Mouse (Mus musculus): Measurements from ENCODE around the gene Coq8b. TPM values are rescaled to one million over a fixed set of nuclear protein-coding genes. Genes with fewer than 3 reads are reported as not detected.
A peak's percentile ranks its signal among the peaks of the same experiment; 100 is the strongest.

The Coq8b gene
- polyA plus RNA-seq, 1 experiment from 2014 or later = 19.5 TPM

- Histone ChIP-seq H3K27me3 (replicated peaks) (no peaks in the 10 kb centered on the region; the same call in 1 of the 2 replicates), H3K4me3 (no peak overlapping the region), H3K36me3 (no peaks in the 10 kb centered on the region), H3K9ac (no peak overlapping the region), H3K4me1 (no peaks in the 10 kb centered on the region), H3K9me3 (no peaks in the 10 kb centered on the region), H3K27ac (no peak overlapping the region), H3K4me2 (replicated peaks) (no peak overlapping the region)
- no peak for ATAC-seq (ENCODE audit: low FRiP score, low read depth)
- 81% methylated on average over 5 of the region's 5 CpGs for WGBS
These were observed 68.0 kb downstream of the Coq8b start for GRCm38 (mm10) chr7:27300801-27301200.

GRCm38 (mm10) chr7:27302172-27302571, 69.3 kb downstream of the Coq8b start:
- H3K36me3 ChIP-seq = no peaks in the 10 kb centered on the region
- H3K4me3 ChIP-seq = no peak overlapping the region
- no peak overlapping the region for H3K4me2 ChIP-seq (replicated peaks)
- H3K4me1 ChIP-seq = no peaks in the 10 kb centered on the region
- no peak overlapping the region for H3K27ac ChIP-seq
- WGBS = 10% methylated on average over 11 of the region's 11 CpGs
- no peak overlapping the region for H3K9ac ChIP-seq
- no peaks in the 10 kb centered on the region for H3K9me3 ChIP-seq
- ATAC-seq (ENCODE audit: low FRiP score, low read depth) = 0 out of 2 replicates have a peak, but pooled peaks have one; percentile 13
- H3K27me3 ChIP-seq (replicated peaks) = no peaks in the 10 kb centered on the region; the same call in 1 of the 2 replicates

- Histone ChIP-seq H3K36me3 (no peaks in the 10 kb centered on the region), H3K4me3 (no peak overlapping the region), H3K27ac (no peak overlapping the region), H3K9ac (no peak overlapping the region), H3K4me1 (0 out of 2 replicates have a peak, but pooled peaks cover 4% of the 10 kb centered on the region), H3K27me3 (replicated peaks) (peaks cover 14% of the 10 kb centered on the region), H3K9me3 (no peaks in the 10 kb centered on the region), H3K4me2 (replicated peaks) (no peak overlapping the region)
- no peak for ATAC-seq (ENCODE audit: low FRiP score, low read depth)
- WGBS = 87% methylated on average over 17 of the region's 17 CpGs
These were observed 72.4 kb downstream of the Coq8b start for GRCm38 (mm10) chr7:27305091-27305730.

GRCm38 (mm10) chr7:27306161-27307160, 73.6 kb downstream of the Coq8b start:
- Histone ChIP-seq H3K4me1 (peaks cover 9% of the 10 kb centered on the region; the same call in 1 of the 2 replicates), H3K9me3 (no peaks in the 10 kb centered on the region), H3K4me3 (no peak overlapping the region), H3K36me3 (no peaks in the 10 kb centered on the region), H3K4me2 (replicated peaks) (no peak overlapping the region), H3K27ac (no peak overlapping the region), H3K9ac (no peak overlapping the region), H3K27me3 (replicated peaks) (peaks cover 18% of the 10 kb centered on the region)
- WGBS = 78% methylated on average over 24 of the region's 24 CpGs
- no peak for ATAC-seq (ENCODE audit: low FRiP score, low read depth)

GRCm38 (mm10) chr7:27307551-27307950, 74.7 kb downstream of the Coq8b start:
- WGBS = 68% methylated on average over 9 of the region's 9 CpGs
- Histone ChIP-seq H3K4me1 (peaks cover 9% of the 10 kb centered on the region; the same call in 1 of the 2 replicates), H3K4me2 (replicated peaks) (no peak overlapping the region), H3K27ac (no peak overlapping the region), H3K27me3 (replicated peaks) (peaks cover 18% of the 10 kb centered on the region), H3K9ac (no peak overlapping the region), H3K36me3 (no peaks in the 10 kb centered on the region), H3K4me3 (no peak overlapping the region), H3K9me3 (no peaks in the 10 kb centered on the region)
- ATAC-seq (ENCODE audit: low FRiP score, low read depth) = no peak

MicroRNAs encoded within 50 kb of the gene (microRNA counts, 519-probe panel; counts per million panel counts)
- microRNA mmu-miR-1191 = 342 counts per million, percentile 67 among the panel's probes with 10 or more counts

Small RNA genes within 50 kb of the gene (microRNA-seq; reads per million reads assigned to microRNA genes)
- 7.9 reads per million, percentile 20 among the genes with 10 or more reads in this experiment for gene Mir1191

Other genes with a start within 250 kb of the Coq8b start
- gene Cyp2a12, start 203.9 kb upstream of the Coq8b start, polyA plus RNA-seq (2016; fragmentation: Nextera tagmentation; extraction: Ambion mirVana) = not detected in 2 replicates
- gene Cyp2f2, start 113.1 kb upstream of the Coq8b start, polyA plus RNA-seq (2016; fragmentation: Nextera tagmentation; extraction: Ambion mirVana) = not detected in 2 replicates
- gene Cyp2t4, start 79.3 kb upstream of the Coq8b start, polyA plus RNA-seq (2016; fragmentation: Nextera tagmentation; extraction: Ambion mirVana) = 0.11 and 0.15 TPM in 2 replicates
- gene Egln2, start 66.2 kb upstream of the Coq8b start, polyA plus RNA-seq (2016; fragmentation: Nextera tagmentation; extraction: Ambion mirVana) = 99.6 TPM in 2 replicates
- gene Rab4b, start 54.1 kb upstream of the Coq8b start, polyA plus RNA-seq (2016; fragmentation: Nextera tagmentation; extraction: Ambion mirVana) = 97.7 and 100 TPM in 2 replicates
- gene Gm21983, start 51.9 kb upstream of the Coq8b start, polyA plus RNA-seq (2016; fragmentation: Nextera tagmentation; extraction: Ambion mirVana) = 0.42 TPM in 2 replicates
- gene Mia, start 51.9 kb upstream of the Coq8b start, polyA plus RNA-seq (2016; fragmentation: Nextera tagmentation; extraction: Ambion mirVana) = 4.8 and 5.8 TPM in 2 replicates
- 3.7 TPM in 2 replicates for gene BC024978, start 37.2 kb upstream of the Coq8b start, polyA plus RNA-seq (2016; fragmentation: Nextera tagmentation; extraction: Ambion mirVana)
- gene Snrpa, start 36.8 kb upstream of the Coq8b start, polyA plus RNA-seq (2016; fragmentation: Nextera tagmentation; extraction: Ambion mirVana) = 259 and 260 TPM in 2 replicates
- gene Itpkc, start 4.4 kb upstream of the Coq8b start, polyA plus RNA-seq (2016; fragmentation: Nextera tagmentation; extraction: Ambion mirVana) = 8.2 and 10.4 TPM in 2 replicates
- 62.3 and 67.8 TPM in 2 replicates for gene Numbl, start 25.4 kb downstream of the Coq8b start, polyA plus RNA-seq (2016; fragmentation: Nextera tagmentation; extraction: Ambion mirVana)
- gene Ltbp4, start 104.7 kb downstream of the Coq8b start, polyA plus RNA-seq (2016; fragmentation: Nextera tagmentation; extraction: Ambion mirVana) = 6.1 and 9.9 TPM in 2 replicates
- gene Shkbp1, start 123.0 kb downstream of the Coq8b start, polyA plus RNA-seq (2016; fragmentation: Nextera tagmentation; extraction: Ambion mirVana) = 68.6 and 68.9 TPM in 2 replicates
- gene Gm20479, start 124.4 kb downstream of the Coq8b start, polyA plus RNA-seq (2016; fragmentation: Nextera tagmentation; extraction: Ambion mirVana) = 0.40 TPM in 1 of 2 replicates, not detected in the other
- 1.2 and 1.3 TPM in 2 replicates for gene Sptbn4, start 214.7 kb downstream of the Coq8b start, polyA plus RNA-seq (2016; fragmentation: Nextera tagmentation; extraction: Ambion mirVana)
- gene Blvrb, start 215.0 kb downstream of the Coq8b start, polyA plus RNA-seq (2016; fragmentation: Nextera tagmentation; extraction: Ambion mirVana) = 21.6 and 23.0 TPM in 2 replicates
- 20.5 and 22.2 TPM in 2 replicates for gene Sertad3, start 240.7 kb downstream of the Coq8b start, polyA plus RNA-seq (2016; fragmentation: Nextera tagmentation; extraction: Ambion mirVana)

Measured in neural tube, embryonic 12.5 days (tissue).